Mouse (Mus musculus) stomach, adult 2 months (tissue): Measurements from ENCODE around the gene Nus1. TPM values are rescaled to one million over a fixed set of nuclear protein-coding genes. Genes with fewer than 3 reads are reported as not detected.

Experiments
- polyA plus RNA-seq: library from polyadenylated mRNA; depleted of rRNA; stranded (reverse); fragments of >200 nt; gene quantifications from 2 replicates; pipeline ENCODE4 v1.2.3, GENCODE M21; 2012; rRNA removed

Nus1 gene
- 9.1 and 18.9 TPM in 2 replicates for polyA plus RNA-seq

GRCm38 (mm10) chr10:52417299-52417997 is at the start of gene Nus1:
Gene Nus1 (plus strand): TSS chr10:52417547.

GRCm38 (mm10) chr10:52381845-52382591 is 35.3 kb upstream of the Nus1 start, which contains the start of gene Gopc:
Gene Gopc (minus strand): TSS chr10:52382124.

GRCm38 (mm10) chr10:52388922-52389430 is 28.4 kb upstream of the Nus1 start, which contains the start of gene Nepn:
Gene Nepn (plus strand): TSS chr10:52388972.

Other genes with a start within 250 kb of the Nus1 start
- 0.01 TPM in 1 of 2 replicates, not detected in the other for gene Ros1, start 222.3 kb upstream of the Nus1 start, polyA plus RNA-seq
- gene Dcbld1, start 183.9 kb upstream of the Nus1 start, polyA plus RNA-seq, result 7.6 and 10.1 TPM in 2 replicates
- not detected in 2 replicates for gene Gm26741, start 58.8 kb upstream of the Nus1 start, polyA plus RNA-seq
- 1.00 and 1.4 TPM in 2 replicates for gene Gopc, start 35.4 kb upstream of the Nus1 start, polyA plus RNA-seq
- not detected in 2 replicates for gene Nepn, start 28.6 kb upstream of the Nus1 start, polyA plus RNA-seq